Comparison of ENCODE assay signal across 21 mouse cellular contexts in the genomic region with DNA sequence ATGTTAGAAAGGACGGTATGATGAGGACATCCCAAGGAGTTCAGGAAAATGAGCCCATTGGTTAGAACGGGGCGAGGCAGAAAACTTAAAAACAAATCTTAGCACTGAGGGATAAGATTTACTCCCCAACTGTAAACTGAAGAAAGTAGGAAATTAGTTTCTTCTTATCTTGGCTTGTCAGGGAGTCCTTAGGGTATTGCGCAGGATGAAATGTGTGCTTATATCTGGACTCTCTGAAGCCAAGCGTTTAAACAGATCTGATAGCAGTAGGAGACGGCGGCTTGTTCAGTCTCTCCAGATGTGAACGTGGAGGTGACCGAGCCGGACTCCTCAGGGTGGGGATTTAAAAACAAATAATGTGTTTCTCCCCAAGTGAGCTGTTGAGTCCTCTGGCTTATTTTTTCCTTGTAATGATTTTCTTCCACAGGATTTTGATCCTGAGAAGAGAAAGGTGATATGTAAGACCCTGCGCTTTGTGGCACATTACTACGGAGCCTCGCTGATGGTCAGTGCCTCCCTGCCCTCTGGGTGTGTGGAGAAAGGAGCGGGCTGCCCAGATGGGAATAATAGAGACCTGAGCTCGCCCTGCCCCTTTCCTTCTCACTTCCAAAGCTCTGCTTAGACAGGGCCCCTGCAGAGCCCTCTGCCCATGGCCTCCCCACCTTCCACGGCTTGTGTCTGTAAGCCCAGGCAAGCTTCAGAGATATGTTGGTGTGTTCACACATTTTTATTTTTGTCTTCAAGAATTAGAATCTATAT. TPM values are rescaled to one million over a fixed set of nuclear protein-coding genes. Genes with fewer than 3 reads are reported as not detected.
A peak's percentile ranks its signal among the peaks of the same experiment; 100 is the strongest.
DNase-seq lines count a peak whose midpoint lies in the region; ATAC-seq and TF ChIP-seq lines count a peak whose summit lies in the region.
"Had no signal": no experiment of that assay in that cellular context is flagged by ENCODE, and none has a peak within 500 bp of the region (broad histone marks: within the 10 kb centered on the region; RNA-seq: fewer than 3 reads in every experiment).

No protein-coding gene starts in this region.

- H3K36me3 ChIP-seq in heart, embryonic 13.5 days, result no peaks in the 10 kb centered on the region
- H3K36me3 ChIP-seq in lung, embryonic 14.5 days (ENCODE audit: insufficient read depth), result no peaks in the 10 kb centered on the region
- no peaks in the 10 kb centered on the region for H3K36me3 ChIP-seq in limb, embryonic 11.5 days (ENCODE audit: control insufficient read depth, insufficient read depth, low read length)
- no peaks in the 10 kb centered on the region for H3K36me3 ChIP-seq in stomach, postnatal 0 days (ENCODE audit: control insufficient read depth, insufficient read depth, low read length)
- H3K36me3 ChIP-seq: G1E; liver, embryonic 15.5 days had no signal

- no peaks in the 10 kb centered on the region for H3K9me3 ChIP-seq in heart, embryonic 13.5 days
- H3K9me3 ChIP-seq in lung, embryonic 14.5 days (ENCODE audit: low read depth, low read length), result no peaks in the 10 kb centered on the region
- H3K9me3 ChIP-seq in limb, embryonic 11.5 days (ENCODE audit: control insufficient read depth, low read length), result no peaks in the 10 kb centered on the region
- H3K9me3 ChIP-seq in stomach, postnatal 0 days (ENCODE audit: control insufficient read depth, low read length), result no peaks in the 10 kb centered on the region
- H3K9me3 ChIP-seq: G1E; liver, embryonic 15.5 days had no signal

- intact Hi-C loops in left cerebral cortex, postnatal 14 days (cut with DNase I), result loop anchor here (5.0 kb wide), 1 partner anchor 177 kb away; the partner anchor contains the start of gene Thada

- peak overlapping the region; percentile 7 for H3K4me2 ChIP-seq in heart, embryonic 13.5 days
- H3K4me2 ChIP-seq in lung, embryonic 14.5 days, result no peak overlapping the region
- H3K4me2 ChIP-seq in limb, embryonic 11.5 days (ENCODE audit: low read depth, severe bottlenecking), result no peak overlapping the region
- H3K4me2 ChIP-seq in stomach, postnatal 0 days (replicated peaks; ENCODE audit: low read depth), result 0 out of 2 replicates have a peak overlapping the region, but pooled peaks have one; percentile 11
- H3K4me2 ChIP-seq: liver, embryonic 15.5 days had no signal

- no peak overlapping the region for H3K4me3 ChIP-seq in heart, embryonic 13.5 days
- H3K4me3 ChIP-seq in lung, embryonic 14.5 days (ENCODE audit: low read depth, low read length), result no peak overlapping the region
- H3K4me3 ChIP-seq in limb, embryonic 11.5 days (ENCODE audit: low read depth, low read length), result no peak overlapping the region
- no peak overlapping the region for H3K4me3 ChIP-seq in stomach, postnatal 0 days (ENCODE audit: low read depth, low read length)
- H3K4me3 ChIP-seq: erythroblast, embryonic 14.5 days; liver, embryonic 15.5 days had no signal

- no peak overlapping the region for H3K27ac ChIP-seq in heart, embryonic 13.5 days (replicated peaks)
- H3K27ac ChIP-seq in lung, embryonic 14.5 days (ENCODE audit: low read depth), result no peak overlapping the region
- peak overlapping the region; percentile 10; the same call in 1 of the 2 replicates for H3K27ac ChIP-seq in limb, embryonic 11.5 days (replicated peaks; ENCODE audit: low read depth, low read length)
- no peak overlapping the region for H3K27ac ChIP-seq in stomach, postnatal 0 days (replicated peaks)
- H3K27ac ChIP-seq: liver, embryonic 15.5 days had no signal

- TF ChIP-seq CTCF in lung, embryonic 14.5 days (IDR thresholded peaks at IDR 0.05; ENCODE audit: low read depth), result no peak
- no peak for TF ChIP-seq CTCF in stomach, postnatal 0 days (IDR thresholded peaks at IDR 0.05; ENCODE audit: low read depth)

- ATAC-seq in heart, embryonic 13.5 days (ENCODE audit: extremely low read depth, insufficient number of reproducible peaks, low FRiP score, low TSS enrichment), result no peak
- 0 out of 2 replicates have a peak, but pooled peaks have one; percentile 42 for ATAC-seq in lung, embryonic 14.5 days (ENCODE audit: insufficient read depth)
- peak; percentile 39; the same call in 1 of the 2 replicates for ATAC-seq in limb, embryonic 11.5 days (ENCODE audit: insufficient number of reproducible peaks, low FRiP score, low TSS enrichment, low read depth)
- 0 out of 2 replicates have a peak, but pooled peaks have one; percentile 24 for ATAC-seq in stomach, postnatal 0 days (ENCODE audit: low FRiP score, low TSS enrichment)
- ATAC-seq: intestine, postnatal 0 days had no signal

- H3K4me1 ChIP-seq in heart, embryonic 13.5 days, result peaks cover 28% of the 10 kb centered on the region
- H3K4me1 ChIP-seq in lung, embryonic 14.5 days (ENCODE audit: insufficient read depth), result no peaks in the 10 kb centered on the region
- peaks cover 12% of the 10 kb centered on the region; the same call in 1 of the 2 replicates for H3K4me1 ChIP-seq in limb, embryonic 11.5 days (ENCODE audit: control insufficient read depth, insufficient read depth, low read length)
- H3K4me1 ChIP-seq in stomach, postnatal 0 days (replicated peaks; ENCODE audit: control insufficient read depth, insufficient read depth), result no peaks in the 10 kb centered on the region

- TF ChIP-seq EP300 in stomach, postnatal 0 days (optimal IDR thresholded peaks at IDR 0.05), result no peak

- DNase-seq in heart, adult 18-20 months, result no peak
- no peak for DNase-seq in lung, embryonic 14.5 days
- no peak for DNase-seq in lung, postnatal 10 days
- peak; percentile 54 for DNase-seq in limb, embryonic 11.5 days (ENCODE audit: low spot score)
- no peak for DNase-seq in stomach, postnatal 0 days (ENCODE audit: low spot score)
- no peak for DNase-seq in frontal cortex, adult 2 months (ENCODE audit: extremely low spot score in 1 of 2, low spot score in 1 of 2)
- DNase-seq in left cerebral cortex, postnatal 14 days (ENCODE audit: low spot score in 2 of 2), result no peak
- DNase-seq: adrenal gland, postnatal 25 days; cerebellum, postnatal 36 days; heart, postnatal 14 days; lung, postnatal 36 days; right cerebral cortex, adult 18-20 months had no signal

- no peak overlapping the region; the same call in 1 of the 2 replicates for H3K9ac ChIP-seq in heart, embryonic 13.5 days
- no peak overlapping the region for H3K9ac ChIP-seq in lung, embryonic 14.5 days
- H3K9ac ChIP-seq in limb, embryonic 11.5 days (ENCODE audit: low read length), result no peak overlapping the region
- no peak overlapping the region for H3K9ac ChIP-seq in stomach, postnatal 0 days (ENCODE audit: low read length)
- H3K9ac ChIP-seq: liver, embryonic 15.5 days had no signal

- no peaks in the 10 kb centered on the region for H3K27me3 ChIP-seq in heart, embryonic 13.5 days (replicated peaks)
- H3K27me3 ChIP-seq in lung, embryonic 14.5 days (ENCODE audit: insufficient read depth, low read length), result no peaks in the 10 kb centered on the region
- H3K27me3 ChIP-seq in limb, embryonic 11.5 days (ENCODE audit: control insufficient read depth, insufficient read depth, low read length), result no peaks in the 10 kb centered on the region
- H3K27me3 ChIP-seq in stomach, postnatal 0 days (ENCODE audit: control insufficient read depth, insufficient read depth, low read length), result no peaks in the 10 kb centered on the region
- H3K27me3 ChIP-seq: liver, embryonic 15.5 days had no signal

- 39% methylated on average over 16 of the region's 16 CpGs for WGBS in heart, embryonic 13.5 days
- 36% methylated on average over 16 of the region's 16 CpGs for WGBS in lung, embryonic 14.5 days
- 37% methylated on average over 16 of the region's 16 CpGs for WGBS in limb, embryonic 11.5 days
- WGBS in stomach, postnatal 0 days, result 59% methylated on average over 16 of the region's 16 CpGs

RNA-seq across cellular contexts. Expression of gene Dync2li1, which starts 18.2 kb away (rescaled TPM):
- 11.9 and 12.2 TPM in 2 replicates for polyA plus RNA-seq in heart, embryonic 13.5 days (2015; fragmentation: Nextera tagmentation; extraction: Ambion mirVana)
- 1 to 10 TPM; 2.9 to 3.2 TPM for total RNA-seq in heart, adult 18-20 months (2021)
- polyA plus RNA-seq in lung, embryonic 14.5 days (2014; fragmentation: Nextera tagmentation; extraction: Ambion mirVana), result 33.8 and 36.5 TPM in 2 replicates
- polyA plus RNA-seq in limb, embryonic 11.5 days (2014; fragmentation: Nextera tagmentation; extraction: Ambion mirVana), result 40.0 and 42.0 TPM in 2 replicates
- polyA plus RNA-seq in stomach, postnatal 0 days (2015; fragmentation: Nextera tagmentation; extraction: Ambion mirVana), result 13.3 and 14.0 TPM in 2 replicates
- 25.2 and 29.6 TPM in 2 replicates for polyA plus RNA-seq in frontal cortex, adult 2 months (2012; rRNA removed)
- 10 to 100 TPM; 22.1 to 24.3 TPM for total RNA-seq in left cerebral cortex, postnatal 14 days (2021)
- total RNA-seq: G1E had no signal
- polyA plus RNA-seq: erythroblast, embryonic 14.5 days; G1E had no signal

RNA-seq across cellular contexts. Expression of gene Abcg8, which starts 31.6 kb away (rescaled TPM):
- polyA plus RNA-seq in heart, embryonic 13.5 days (2015; fragmentation: Nextera tagmentation; extraction: Ambion mirVana), result 0.10 TPM in 1 of 2 replicates, not detected in the other
- total RNA-seq in heart, adult 18-20 months (2021), result not detected
- polyA plus RNA-seq in lung, embryonic 14.5 days (2014; fragmentation: Nextera tagmentation; extraction: Ambion mirVana), result 0.05 and 0.11 TPM in 2 replicates
- 0.07 and 0.09 TPM in 2 replicates for polyA plus RNA-seq in limb, embryonic 11.5 days (2014; fragmentation: Nextera tagmentation; extraction: Ambion mirVana)
- 0.08 and 0.13 TPM in 2 replicates for polyA plus RNA-seq in stomach, postnatal 0 days (2015; fragmentation: Nextera tagmentation; extraction: Ambion mirVana)
- not detected in 2 replicates for polyA plus RNA-seq in frontal cortex, adult 2 months (2012; rRNA removed)
- under 1 TPM in 1 of 2 experiments, not detected in 1; 0.15 TPM for total RNA-seq in left cerebral cortex, postnatal 14 days (2021)
- total RNA-seq: heart, postnatal 14 days; layer of hippocampus, adult 8-10 months; left cerebral cortex, postnatal 10 days; neutrophil, adult 5-6 weeks had no signal
- polyA plus RNA-seq: erythroblast, embryonic 14.5 days; G1E had no signal

RNA-seq across cellular contexts. Expression of gene Abcg5, which starts 38.3 kb away (rescaled TPM):
- polyA plus RNA-seq in heart, embryonic 13.5 days (2015; fragmentation: Nextera tagmentation; extraction: Ambion mirVana), result 0.31 and 0.47 TPM in 2 replicates
- total RNA-seq in heart, adult 18-20 months (2021), result not detected
- polyA plus RNA-seq in lung, embryonic 14.5 days (2014; fragmentation: Nextera tagmentation; extraction: Ambion mirVana), result 0.57 and 0.70 TPM in 2 replicates
- 0.96 and 1.1 TPM in 2 replicates for polyA plus RNA-seq in limb, embryonic 11.5 days (2014; fragmentation: Nextera tagmentation; extraction: Ambion mirVana)
- 0.82 and 1.7 TPM in 2 replicates for polyA plus RNA-seq in stomach, postnatal 0 days (2015; fragmentation: Nextera tagmentation; extraction: Ambion mirVana)
- 0.08 TPM in 1 of 2 replicates, not detected in the other for polyA plus RNA-seq in frontal cortex, adult 2 months (2012; rRNA removed)
- total RNA-seq in left cerebral cortex, postnatal 14 days (2021), result not detected
- total RNA-seq: gastrocnemius, postnatal 4 days; heart, postnatal 14 days; layer of hippocampus, adult 8-10 months; left cerebral cortex, postnatal 10 days; neutrophil, adult 5-6 weeks had no signal
- polyA plus RNA-seq: erythroblast, embryonic 14.5 days; G1E had no signal

Comparison
In these comparisons a context has a peak if more than half of its experiments do, and no peak if none do; other contexts are left out.
1. H3K4me2 ChIP-seq: peak in heart, embryonic 13.5 days (single experiment) and stomach, postnatal 0 days (single experiment); none in lung, embryonic 14.5 days (single experiment) and limb, embryonic 11.5 days (single experiment).